Mouse (Mus musculus): ENCODE data around the gene Tbx10. TPM values are rescaled to one million over a fixed set of nuclear protein-coding genes. Genes with fewer than 3 reads are reported as not detected.
A peak's percentile ranks its signal among the peaks of the same experiment; 100 is the strongest.
"Not testable (repeated sequence)": the region's sequence is repeated elsewhere in the genome, so short reads cannot be mapped to it uniquely, and the experiment has no call there.

Tbx10 gene
- polyA plus RNA-seq, 2 experiments = 0.28 to 0.37 TPM

DNA sequence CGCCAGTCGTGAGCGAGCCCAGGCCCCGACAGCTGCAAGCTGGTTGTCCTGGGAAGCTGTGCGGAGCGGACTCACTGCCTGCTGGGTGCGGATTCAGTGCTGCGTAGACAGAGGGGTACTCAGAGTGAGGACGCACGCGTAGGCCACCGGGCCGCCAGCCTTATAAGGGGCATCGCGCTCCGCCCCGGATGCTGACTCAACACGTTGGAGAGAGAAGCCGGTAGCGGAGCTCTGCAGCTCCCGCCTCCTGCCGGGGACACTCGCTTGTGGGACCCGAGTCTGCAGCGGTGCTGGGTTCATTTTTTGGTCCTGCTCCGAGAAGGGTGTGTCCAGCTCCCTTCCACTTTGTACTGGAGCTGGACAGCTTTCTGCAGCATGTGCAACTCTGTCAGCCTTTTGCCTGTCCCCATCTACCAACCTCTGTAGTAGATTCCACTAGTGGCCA lies 45.3 kb downstream of the Tbx10 start, which contains the start of gene Gstp1:
Gene Gstp1, minus strand, starts transcription at position 198 of the 445 bp plus-strand sequence.
- H3K4me2 ChIP-seq (ENCODE audit: low read depth) = peak within 1 kb of the TSS; percentile 64
- peak; percentile 59 for TF ChIP-seq CTCF (IDR thresholded peaks at IDR 0.05; ENCODE audit: low read depth)
- no peak for TF ChIP-seq EP300 (IDR thresholded peaks at IDR 0.05; ENCODE audit: low read depth)
- peak within 1 kb of the TSS; percentile 62 to 81 for H3K4me3 ChIP-seq (ENCODE audit: insufficient read depth in 1 of 2, low read depth in 2 of 2, low read length in 2 of 2)
- peak within 1 kb of the TSS; percentile 68 for H3K9ac ChIP-seq (replicated peaks)
- no peaks in the 10 kb centered on the region for H3K27me3 ChIP-seq (ENCODE audit: control insufficient read depth, insufficient read depth, low read length)
- H3K4me1 ChIP-seq (replicated peaks; ENCODE audit: control insufficient read depth in 2 of 2, insufficient read depth in 2 of 2, low read length in 1 of 2) = peaks cover 3 to 23% of the 10 kb centered on the region in 2 experiments; a peak in 2 of 4 replicates
- WGBS (ENCODE audit: insufficient replicate concordance) = 0% methylated on average over 26 of the region's 26 CpGs
- peak; percentile 68 to 71 (median 69) for DNase-seq (ENCODE audit: low read depth in 3 of 3, low spot score in 3 of 3)
- no peaks in the 10 kb centered on the region for H3K9me3 ChIP-seq (ENCODE audit: control insufficient read depth, low read length)
- peak within 1 kb of the TSS; percentile 10 for H3K27ac ChIP-seq
- peak; percentile 80 for ATAC-seq (ENCODE audit: insufficient read depth)
- H3K36me3 ChIP-seq (replicated peaks; ENCODE audit: control insufficient read depth, insufficient read depth, low read depth) = no peaks in the 10 kb centered on the region; the same call in 1 of the 2 replicates

DNA sequence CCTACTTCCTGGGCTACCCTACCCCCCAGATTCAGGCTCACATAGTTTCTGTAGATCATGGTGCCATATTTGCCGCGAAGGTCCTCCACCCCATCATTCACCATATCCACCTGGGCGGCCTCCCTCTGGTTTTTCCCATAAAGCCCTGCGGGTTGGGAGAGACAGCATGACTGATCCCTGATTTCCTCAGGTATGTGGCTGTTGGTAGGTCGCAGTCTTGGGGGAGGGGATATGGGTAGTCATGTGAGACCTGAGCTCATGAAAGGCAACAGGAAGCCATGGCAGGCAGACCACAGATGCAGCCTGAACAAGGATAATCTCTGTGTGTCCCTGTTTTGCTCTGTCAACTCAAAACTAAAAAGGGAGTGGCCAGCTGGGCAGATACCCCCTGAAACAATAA lies 48.4 kb downstream of the Tbx10 start:
- not testable (repeated sequence) for H3K4me3 ChIP-seq (ENCODE audit: insufficient read depth in 1 of 2, low read depth in 2 of 2, low read length in 2 of 2); H3K27ac ChIP-seq; H3K36me3 ChIP-seq (replicated peaks; ENCODE audit: control insufficient read depth, insufficient read depth, low read depth); DNase-seq (ENCODE audit: low read depth in 3 of 3, low spot score in 3 of 3); H3K4me2 ChIP-seq (ENCODE audit: low read depth); H3K27me3 ChIP-seq (ENCODE audit: control insufficient read depth, insufficient read depth, low read length); ATAC-seq (ENCODE audit: insufficient read depth); H3K9ac ChIP-seq (replicated peaks); H3K9me3 ChIP-seq (ENCODE audit: control insufficient read depth, low read length)
- WGBS (ENCODE audit: insufficient replicate concordance) = 79% methylated on average over 5 of the region's 5 CpGs
- H3K4me1 ChIP-seq (replicated peaks; ENCODE audit: control insufficient read depth in 2 of 2, insufficient read depth in 2 of 2, low read length in 1 of 2) = peaks cover 9 to 34% of the 10 kb centered on the region in 2 experiments

DNA sequence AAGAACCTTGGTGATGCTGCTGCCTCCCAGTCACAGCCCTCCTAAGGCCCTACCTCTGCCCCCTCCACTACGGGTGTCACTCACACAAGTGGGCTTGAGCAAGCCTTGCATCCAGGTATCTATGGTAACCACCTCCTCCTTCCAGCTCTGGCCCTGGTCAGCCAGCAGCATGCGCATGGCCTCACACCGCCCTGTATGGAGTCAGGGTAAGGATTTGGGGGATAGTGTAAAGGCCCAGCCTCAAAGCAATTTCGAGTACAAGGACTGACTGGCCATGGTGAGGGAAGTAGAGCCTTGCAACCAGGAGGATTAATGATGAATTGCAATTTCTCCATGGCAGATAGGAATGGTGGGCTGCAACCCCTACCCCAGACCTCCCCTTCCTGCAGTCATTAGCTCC lies 48.9 kb downstream of the Tbx10 start:
- ATAC-seq (ENCODE audit: insufficient read depth); H3K9me3 ChIP-seq (ENCODE audit: control insufficient read depth, low read length); H3K4me2 ChIP-seq (ENCODE audit: low read depth); H3K9ac ChIP-seq (replicated peaks); H3K27ac ChIP-seq; H3K4me3 ChIP-seq (ENCODE audit: insufficient read depth in 1 of 2, low read depth in 2 of 2, low read length in 2 of 2); DNase-seq (ENCODE audit: low read depth in 3 of 3, low spot score in 3 of 3); H3K36me3 ChIP-seq (replicated peaks; ENCODE audit: control insufficient read depth, insufficient read depth, low read depth); H3K27me3 ChIP-seq (ENCODE audit: control insufficient read depth, insufficient read depth, low read length): not testable (repeated sequence)
- WGBS (ENCODE audit: insufficient replicate concordance) = 81% methylated on average over 3 of the region's 4 CpGs
- H3K4me1 ChIP-seq (replicated peaks; ENCODE audit: control insufficient read depth in 2 of 2, insufficient read depth in 2 of 2, low read length in 1 of 2) = peaks cover 14 to 35% of the 10 kb centered on the region in 2 experiments

DNA sequence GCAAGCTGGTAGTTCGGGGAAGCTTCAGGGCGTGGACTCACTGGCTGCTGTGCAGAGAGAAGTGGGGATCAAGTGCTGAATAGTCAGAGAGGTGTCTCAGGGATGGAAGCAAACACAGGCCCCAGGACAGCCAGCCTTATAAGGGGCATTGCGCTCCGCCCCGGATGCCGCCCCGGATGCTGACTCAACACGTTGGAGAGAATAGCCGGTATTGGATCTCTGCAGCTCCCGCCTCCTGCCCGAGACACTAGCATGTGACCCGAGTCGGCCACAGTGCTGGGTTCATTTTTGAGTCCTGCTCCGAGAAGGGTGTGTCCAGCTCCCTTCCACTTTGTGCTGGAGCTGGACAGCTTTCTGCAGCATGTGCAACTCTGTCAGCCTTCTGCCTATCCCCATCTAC lies 49.6 kb downstream of the Tbx10 start:
- WGBS (ENCODE audit: insufficient replicate concordance) = 64% methylated on average over 14 of the region's 14 CpGs
- H3K4me1 ChIP-seq (replicated peaks; ENCODE audit: control insufficient read depth in 2 of 2, insufficient read depth in 2 of 2, low read length in 1 of 2) = peaks cover 21 to 39% of the 10 kb centered on the region in 2 experiments
- DNase-seq (ENCODE audit: low read depth in 3 of 3, low spot score in 3 of 3) = no peak

DNA sequence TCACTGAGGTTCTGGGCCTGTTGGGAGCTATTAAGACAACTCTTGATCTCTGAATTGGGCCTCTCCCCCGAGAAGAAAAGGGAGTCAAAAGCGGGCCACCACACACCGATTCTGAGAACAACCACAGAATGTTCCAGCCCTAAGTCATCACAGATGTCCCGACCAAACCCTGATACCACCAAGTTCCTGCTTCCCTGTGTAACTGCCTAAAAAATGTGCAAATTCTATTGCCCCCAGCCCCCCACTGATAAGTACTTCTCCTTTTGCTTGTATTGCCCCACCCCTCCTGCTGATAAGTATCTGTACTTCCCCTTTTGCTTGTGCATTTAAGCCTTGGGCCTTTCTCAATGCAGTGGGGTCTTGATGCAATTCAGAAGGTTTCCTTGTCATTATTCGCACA lies 51.6 kb downstream of the Tbx10 start:
- not testable (repeated sequence) for H3K27ac ChIP-seq; H3K4me2 ChIP-seq (ENCODE audit: low read depth); DNase-seq (ENCODE audit: low read depth in 3 of 3, low spot score in 3 of 3); H3K36me3 ChIP-seq (replicated peaks; ENCODE audit: control insufficient read depth, insufficient read depth, low read depth); H3K9me3 ChIP-seq (ENCODE audit: control insufficient read depth, low read length); H3K9ac ChIP-seq (replicated peaks); ATAC-seq (ENCODE audit: insufficient read depth); H3K4me3 ChIP-seq (ENCODE audit: insufficient read depth in 1 of 2, low read depth in 2 of 2, low read length in 2 of 2); H3K27me3 ChIP-seq (ENCODE audit: control insufficient read depth, insufficient read depth, low read length)
- 34% methylated on average over 5 of the region's 5 CpGs for WGBS (ENCODE audit: insufficient replicate concordance)
- H3K4me1 ChIP-seq (replicated peaks; ENCODE audit: control insufficient read depth in 2 of 2, insufficient read depth in 2 of 2, low read length in 1 of 2) = peaks cover 25 to 44% of the 10 kb centered on the region in 2 experiments
- peak; percentile 29; the same call in 1 of the 2 replicates for TF ChIP-seq EP300 (IDR thresholded peaks at IDR 0.05; ENCODE audit: low read depth)

More for the DNA sequence above, 49.6 kb downstream of the Tbx10 start:
- H3K36me3 ChIP-seq (replicated peaks; ENCODE audit: control insufficient read depth, insufficient read depth, low read depth) = no peaks in the 10 kb centered on the region
- H3K27ac ChIP-seq = no peak overlapping the region
- H3K27me3 ChIP-seq (ENCODE audit: control insufficient read depth, insufficient read depth, low read length) = no peaks in the 10 kb centered on the region
- no peak overlapping the region for H3K4me2 ChIP-seq (ENCODE audit: low read depth)
- no peak for TF ChIP-seq CTCF (IDR thresholded peaks at IDR 0.05; ENCODE audit: low read depth)
- no peak for TF ChIP-seq EP300 (IDR thresholded peaks at IDR 0.05; ENCODE audit: low read depth)
- no peak overlapping the region for H3K4me3 ChIP-seq (ENCODE audit: insufficient read depth in 1 of 2, low read depth in 2 of 2, low read length in 2 of 2)
- H3K9ac ChIP-seq (replicated peaks) = no peak overlapping the region
- no peak for ATAC-seq (ENCODE audit: insufficient read depth)
- no peaks in the 10 kb centered on the region for H3K9me3 ChIP-seq (ENCODE audit: control insufficient read depth, low read length)

Measured in liver, embryonic 14.5 days (tissue).